Mouse (Mus musculus): Measurements from ENCODE around the gene Cd302. TPM values are rescaled to one million over a fixed set of nuclear protein-coding genes. Genes with fewer than 3 reads are reported as not detected.
A peak's percentile ranks its signal among the peaks of the same experiment; 100 is the strongest.

The Cd302 gene
- 1.2 TPM for polyA plus RNA-seq (2012; fragmentation: generic; extraction: Trizol)

- Histone ChIP-seq H3ac (ENCODE audit: control insufficient read depth, insufficient read length) (no peak within 1 kb of the TSS), H3K4me3 (no peak within 1 kb of the TSS), H3K27me3 (ENCODE audit: control insufficient read depth, insufficient read depth, insufficient read length) (peaks cover 8% of the 10 kb centered on the region), H3K79me2 (ENCODE audit: control insufficient read depth, insufficient read depth) (no peaks in the 10 kb centered on the region), H3K4me2 (ENCODE audit: low read depth) (peak within 1 kb of the TSS; percentile 15), H3K36me3 (ENCODE audit: control insufficient read depth, insufficient read depth) (no peaks in the 10 kb centered on the region)
- no peak for TF ChIP-seq MYOD1 (IDR thresholded peaks at IDR 0.05; ENCODE audit: control insufficient read depth in 1 of 3, insufficient read length in 2 of 3, low read depth in 2 of 3)
- TF ChIP-seq SRF (IDR thresholded peaks at IDR 0.05; ENCODE audit: control insufficient read depth, insufficient read length, low read depth) = no peak
- TF ChIP-seq MYOG (IDR thresholded peaks at IDR 0.05; ENCODE audit: control insufficient read depth in 1 of 3, insufficient read depth in 1 of 3, insufficient read length in 2 of 3, low read depth in 2 of 3) = no peak
- TF ChIP-seq TCF3 (IDR thresholded peaks at IDR 0.05; ENCODE audit: insufficient read length, low read depth) = no peak
- TF ChIP-seq CEBPB (IDR thresholded peaks at IDR 0.05; ENCODE audit: insufficient read depth, poor library complexity, severe bottlenecking) = no peak
- no peak for TF ChIP-seq E2F4 (IDR thresholded peaks at IDR 0.05; ENCODE audit: insufficient read depth)
- no peak for TF ChIP-seq USF1 (IDR thresholded peaks at IDR 0.05; ENCODE audit: low read depth)
- no peak for TF ChIP-seq MAX (IDR thresholded peaks at IDR 0.05; ENCODE audit: low read depth)
- TF ChIP-seq TCF12 (IDR thresholded peaks at IDR 0.05; ENCODE audit: insufficient read depth, poor library complexity, severe bottlenecking) = no peak
- TF ChIP-seq REST (IDR thresholded peaks at IDR 0.05; ENCODE audit: insufficient read depth, insufficient read length) = no peak
- TF ChIP-seq POLR2AphosphoS2 (IDR thresholded peaks at IDR 0.05; ENCODE audit: insufficient read length, low read depth) = no peak
- TF ChIP-seq POLR2A (IDR thresholded peaks at IDR 0.05; ENCODE audit: insufficient read length, low read depth) = no peak
These were observed at the start of gene Cd302 for GRCm38 (mm10) chr2:60284467-60284821. Cd302 (minus strand) TSS chr2:60284488.

GRCm38 (mm10) chr2:60328641-60329040, 44.4 kb upstream of the Cd302 start:
- no peaks in the 10 kb centered on the region for H3K36me3 ChIP-seq (ENCODE audit: control insufficient read depth, insufficient read depth)
- H3K4me3 ChIP-seq = no peak overlapping the region
- no peak overlapping the region for H3ac ChIP-seq (ENCODE audit: control insufficient read depth, insufficient read length)

DNA sequence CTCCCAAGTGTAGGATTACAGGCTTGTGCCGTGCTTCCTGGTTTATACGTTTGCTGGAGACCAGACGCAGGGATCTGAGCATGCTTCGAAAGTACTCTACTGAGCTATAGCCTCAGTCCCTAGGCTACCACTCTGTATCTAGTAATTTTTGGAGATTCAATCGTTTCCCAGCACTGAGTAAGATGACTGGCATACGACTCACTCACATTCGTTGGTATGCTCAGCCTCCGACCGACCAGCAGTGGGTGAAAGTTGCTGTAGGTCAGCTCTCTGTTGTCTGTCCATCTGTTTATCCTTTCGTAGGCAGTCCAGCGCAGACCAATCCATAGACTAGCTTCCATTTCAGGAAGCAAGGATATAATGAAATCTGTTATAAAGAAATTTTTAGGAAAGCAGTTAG, 43.3 kb upstream of the Cd302 start:
- Histone ChIP-seq H3K36me3 (ENCODE audit: control insufficient read depth, insufficient read depth) (no peaks in the 10 kb centered on the region), H3K4me3 (no peak overlapping the region), H3ac (ENCODE audit: control insufficient read depth, insufficient read length) (no peak overlapping the region), H3K27me3 (ENCODE audit: control insufficient read depth, insufficient read depth, insufficient read length) (no peaks in the 10 kb centered on the region), H3K79me2 (ENCODE audit: control insufficient read depth, insufficient read depth) (no peaks in the 10 kb centered on the region), H3K4me2 (ENCODE audit: low read depth) (no peak overlapping the region)
- TF ChIP-seq MYOG (IDR thresholded peaks at IDR 0.05; ENCODE audit: control insufficient read depth in 1 of 3, insufficient read depth in 1 of 3, insufficient read length in 2 of 3, low read depth in 2 of 3) (no peak), TCF3 (IDR thresholded peaks at IDR 0.05; ENCODE audit: insufficient read length, low read depth) (no peak), CEBPB (IDR thresholded peaks at IDR 0.05; ENCODE audit: insufficient read depth, poor library complexity, severe bottlenecking) (no peak), MAX (IDR thresholded peaks at IDR 0.05; ENCODE audit: low read depth) (no peak), SRF (IDR thresholded peaks at IDR 0.05; ENCODE audit: control insufficient read depth, insufficient read length, low read depth) (no peak), REST (IDR thresholded peaks at IDR 0.05; ENCODE audit: insufficient read depth, insufficient read length) (no peak), POLR2AphosphoS2 (IDR thresholded peaks at IDR 0.05; ENCODE audit: insufficient read length, low read depth) (no peak), TCF12 (IDR thresholded peaks at IDR 0.05; ENCODE audit: insufficient read depth, poor library complexity, severe bottlenecking) (no peak), MYOD1 (IDR thresholded peaks at IDR 0.05; ENCODE audit: control insufficient read depth in 1 of 3, insufficient read length in 2 of 3, low read depth in 2 of 3) (no peak), POLR2A (IDR thresholded peaks at IDR 0.05; ENCODE audit: insufficient read length, low read depth) (no peak), E2F4 (IDR thresholded peaks at IDR 0.05; ENCODE audit: insufficient read depth) (no peak), USF1 (IDR thresholded peaks at IDR 0.05; ENCODE audit: low read depth) (no peak)

More at GRCm38 (mm10) chr2:60328641-60329040, 44.4 kb upstream of the Cd302 start:
- no peak overlapping the region for H3K4me2 ChIP-seq (ENCODE audit: low read depth)
- H3K27me3 ChIP-seq (ENCODE audit: control insufficient read depth, insufficient read depth, insufficient read length) = no peaks in the 10 kb centered on the region
- H3K79me2 ChIP-seq (ENCODE audit: control insufficient read depth, insufficient read depth) = no peaks in the 10 kb centered on the region
- TF ChIP-seq TCF3 (IDR thresholded peaks at IDR 0.05; ENCODE audit: insufficient read length, low read depth) (no peak), POLR2AphosphoS2 (IDR thresholded peaks at IDR 0.05; ENCODE audit: insufficient read length, low read depth) (no peak), TCF12 (IDR thresholded peaks at IDR 0.05; ENCODE audit: insufficient read depth, poor library complexity, severe bottlenecking) (no peak), MYOG (IDR thresholded peaks at IDR 0.05; ENCODE audit: control insufficient read depth in 1 of 3, insufficient read depth in 1 of 3, insufficient read length in 2 of 3, low read depth in 2 of 3) (no peak), REST (IDR thresholded peaks at IDR 0.05; ENCODE audit: insufficient read depth, insufficient read length) (no peak), CEBPB (IDR thresholded peaks at IDR 0.05; ENCODE audit: insufficient read depth, poor library complexity, severe bottlenecking) (no peak), MAX (IDR thresholded peaks at IDR 0.05; ENCODE audit: low read depth) (no peak), E2F4 (IDR thresholded peaks at IDR 0.05; ENCODE audit: insufficient read depth) (no peak), SRF (IDR thresholded peaks at IDR 0.05; ENCODE audit: control insufficient read depth, insufficient read length, low read depth) (no peak), USF1 (IDR thresholded peaks at IDR 0.05; ENCODE audit: low read depth) (no peak), POLR2A (IDR thresholded peaks at IDR 0.05; ENCODE audit: insufficient read length, low read depth) (no peak), MYOD1 (IDR thresholded peaks at IDR 0.05; ENCODE audit: control insufficient read depth in 1 of 3, insufficient read length in 2 of 3, low read depth in 2 of 3) (no peak)

- TF ChIP-seq POLR2AphosphoS2 (IDR thresholded peaks at IDR 0.05; ENCODE audit: insufficient read length, low read depth) (no peak), REST (IDR thresholded peaks at IDR 0.05; ENCODE audit: insufficient read depth, insufficient read length) (no peak), MYOD1 (IDR thresholded peaks at IDR 0.05; ENCODE audit: control insufficient read depth in 1 of 3, insufficient read length in 2 of 3, low read depth in 2 of 3) (no peak), POLR2A (IDR thresholded peaks at IDR 0.05; ENCODE audit: insufficient read length, low read depth) (no peak), MAX (IDR thresholded peaks at IDR 0.05; ENCODE audit: low read depth) (no peak), MYOG (IDR thresholded peaks at IDR 0.05; ENCODE audit: control insufficient read depth in 1 of 3, insufficient read depth in 1 of 3, insufficient read length in 2 of 3, low read depth in 2 of 3) (no peak), SRF (IDR thresholded peaks at IDR 0.05; ENCODE audit: control insufficient read depth, insufficient read length, low read depth) (no peak), TCF12 (IDR thresholded peaks at IDR 0.05; ENCODE audit: insufficient read depth, poor library complexity, severe bottlenecking) (no peak)
- H3K36me3 ChIP-seq (ENCODE audit: control insufficient read depth, insufficient read depth) = no peaks in the 10 kb centered on the region
These were observed 42.7 kb upstream of the Cd302 start for GRCm38 (mm10) chr2:60326948-60327347.

More at GRCm38 (mm10) chr2:60326948-60327347, 42.7 kb upstream of the Cd302 start:
- no peaks in the 10 kb centered on the region for H3K79me2 ChIP-seq (ENCODE audit: control insufficient read depth, insufficient read depth)
- H3K27me3 ChIP-seq (ENCODE audit: control insufficient read depth, insufficient read depth, insufficient read length) = no peaks in the 10 kb centered on the region
- no peak overlapping the region for H3K4me3 ChIP-seq
- H3K4me2 ChIP-seq (ENCODE audit: low read depth) = no peak overlapping the region
- H3ac ChIP-seq (ENCODE audit: control insufficient read depth, insufficient read length) = no peak overlapping the region
